Mouse (Mus musculus): Measurements from ENCODE around the gene Nus1.

DNA sequence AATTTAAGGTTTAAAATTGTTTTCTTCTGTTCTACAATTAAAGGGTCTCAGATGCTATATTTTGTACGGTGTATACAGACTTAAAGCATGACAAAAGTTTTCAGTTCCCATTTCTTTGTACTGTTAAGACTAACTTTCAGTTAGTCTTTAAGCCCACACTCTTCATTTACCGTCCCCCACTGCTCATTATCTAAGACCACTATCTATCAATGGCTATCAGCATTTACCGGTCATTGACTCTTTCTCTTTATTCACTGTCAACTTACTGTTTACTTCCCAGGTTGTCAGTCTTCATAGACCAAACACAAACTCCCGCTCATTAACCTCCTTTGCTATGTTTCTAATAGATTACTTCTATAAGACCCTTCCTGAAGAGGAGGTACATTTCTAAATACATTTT, 30.2 kb upstream of the Nus1 start:
- TF ChIP-seq POLR2A (IDR thresholded peaks at IDR 0.05; ENCODE audit: borderline replicate concordance, low read depth, low read length) (no peak), CTCF (IDR thresholded peaks at IDR 0.05; ENCODE audit: low read depth, low read length) (no peak)

All from bone marrow macrophage, adult 2 months (primary cell).